Mouse (Mus musculus) embryonic facial prominence, embryonic 11.5 days (tissue): ENCODE results near the gene Gstp3. TPM values are rescaled to one million over a fixed set of nuclear protein-coding genes. Genes with fewer than 3 reads are reported as not detected.

ENCODE experiments used
- ATAC-seq: fragments of 200-750 bp; cut with Nextera tagmentation; replicated peaks from 2 replicates; pipeline ENCODE4 v1.8.0; 2017; ENCODE audit warnings: low read depth; ENCODE audit not compliant: insufficient number of reproducible peaks, low FRiP score, low TSS enrichment
- DNase-seq: peaks from one replicate; pipeline ENCODE4 v3.0.0-alpha.2; 2015; ENCODE audit warnings: low spot score
- H3K27ac ChIP-seq: fragments of 300-500 bp; sonication (generic); replicated peaks from 2 replicates; pipeline ENCODE4 v1.5.1; 2014; ENCODE audit warnings: mild to moderate bottlenecking, low read depth, low read length, control low read depth
- H3K27me3 ChIP-seq: fragments of 300-500 bp; sonication (generic); 2 replicates; pipeline ENCODE4 v1.6.1; 2014; ENCODE audit warnings: mild to moderate bottlenecking, low read length, moderate library complexity, mixed read lengths; ENCODE audit not compliant: control insufficient read depth, insufficient read depth
- H3K36me3 ChIP-seq: fragments of 300-500 bp; sonication (generic); replicated peaks from 2 replicates; pipeline ENCODE4 v1.6.1; 2014; ENCODE audit warnings: low read depth, mild to moderate bottlenecking, low read length, moderate library complexity, mixed read lengths; ENCODE audit not compliant: control insufficient read depth, insufficient read depth
- H3K4me1 ChIP-seq: fragments of 300-500 bp; sonication (generic); 2 replicates; pipeline ENCODE4 v1.6.1; 2014; ENCODE audit warnings: low read length, mixed read lengths; ENCODE audit not compliant: control insufficient read depth, insufficient read depth
- H3K4me2 ChIP-seq: fragments of 300-500 bp; sonication (generic); 2 replicates; pipeline ENCODE4 v1.6.1; 2014; ENCODE audit warnings: low read depth, mild to moderate bottlenecking, control low read depth, low read length, moderate library complexity
- H3K4me3 ChIP-seq: fragments of 300-500 bp; sonication (generic); 2 replicates; pipeline ENCODE4 v1.5.1; 2014; ENCODE audit warnings: low read depth, low read length, control low read depth
- H3K9ac ChIP-seq: fragments of 300-500 bp; sonication (generic); replicated peaks from 2 replicates; pipeline ENCODE4 v1.6.1; 2014; ENCODE audit warnings: mild to moderate bottlenecking, control low read depth, low read length
- H3K9me3 ChIP-seq: fragments of 300-500 bp; sonication (generic); replicated peaks from 2 replicates; pipeline ENCODE4 v1.6.1; 2016; ENCODE audit warnings: mild to moderate bottlenecking, low read length, inconsistent platforms, mixed read lengths; ENCODE audit not compliant: control insufficient read depth
- whole genome bisulfite sequencing: fragments of 180-500 bp; shearing (Covaris S2); extraction: QIAGEN DNeasy Blood & Tissue Kit; methylation state at CpG from one replicate; pipeline ENCODE4 v1.1.7; 2014; 5-methylcytosine and 5-hydroxymethylcytosine counted together
- polyA plus RNA-seq: library from polyadenylated mRNA; unstranded; fragments of >200 nt; fragmentation: Nextera tagmentation; extraction: Ambion mirVana; gene quantifications from 2 replicates; pipeline ENCODE4 v1.2.1, GENCODE M21; 2014

Gstp3 gene
- polyA plus RNA-seq, 1 experiment from 2014 or later, result not detected

DNA sequence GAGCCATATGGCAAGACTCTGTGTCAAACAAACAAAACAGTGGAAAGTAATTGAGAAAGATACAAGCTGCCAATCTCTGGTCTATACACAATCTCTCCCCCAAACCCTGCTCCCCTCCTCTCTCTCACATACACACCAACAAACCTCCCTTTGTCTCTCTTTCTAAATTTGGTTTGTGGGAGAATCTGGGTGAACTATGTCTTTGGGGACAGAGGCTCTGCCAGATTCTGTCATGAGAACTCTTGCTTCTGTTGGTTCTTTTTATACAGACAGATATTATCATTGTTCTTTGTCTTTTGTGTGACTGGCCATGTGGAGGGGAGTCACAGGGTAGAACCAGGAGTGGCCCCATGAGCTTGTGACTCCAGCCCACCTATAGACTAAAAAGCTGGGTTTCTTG is 31.8 kb downstream of the Gstp3 start:
- Histone ChIP-seq H3K4me1 (no peaks in the 10 kb centered on the region), H3K4me3 (no peak overlapping the region), H3K9me3 (no peaks in the 10 kb centered on the region), H3K27me3 (no peaks in the 10 kb centered on the region), H3K9ac (no peak overlapping the region), H3K36me3 (no peaks in the 10 kb centered on the region), H3K4me2 (no peak overlapping the region), H3K27ac (no peak overlapping the region)
- no peak for DNase-seq
- ATAC-seq, result no peak

GRCm38 (mm10) chr19:4023185-4023584 is 36.2 kb downstream of the Gstp3 start:
- no peak overlapping the region for H3K4me2 ChIP-seq
- H3K4me1 ChIP-seq, result no peaks in the 10 kb centered on the region
- DNase-seq (no peak), ATAC-seq (no peak)
- H3K9ac ChIP-seq, result no peak overlapping the region
- no peak overlapping the region for H3K27ac ChIP-seq
- no peak overlapping the region for H3K4me3 ChIP-seq
- WGBS, result 76% methylated on average over 7 of the region's 7 CpGs
- no peaks in the 10 kb centered on the region for H3K27me3 ChIP-seq
- H3K9me3 ChIP-seq, result no peaks in the 10 kb centered on the region
- H3K36me3 ChIP-seq, result no peaks in the 10 kb centered on the region

- WGBS, result 35% methylated on average over 18 of the region's 18 CpGs
- peak; percentile 78 for DNase-seq
These were observed 40.4 kb downstream of the Gstp3 start for GRCm38 (mm10) chr19:4018743-4019583.

DNA sequence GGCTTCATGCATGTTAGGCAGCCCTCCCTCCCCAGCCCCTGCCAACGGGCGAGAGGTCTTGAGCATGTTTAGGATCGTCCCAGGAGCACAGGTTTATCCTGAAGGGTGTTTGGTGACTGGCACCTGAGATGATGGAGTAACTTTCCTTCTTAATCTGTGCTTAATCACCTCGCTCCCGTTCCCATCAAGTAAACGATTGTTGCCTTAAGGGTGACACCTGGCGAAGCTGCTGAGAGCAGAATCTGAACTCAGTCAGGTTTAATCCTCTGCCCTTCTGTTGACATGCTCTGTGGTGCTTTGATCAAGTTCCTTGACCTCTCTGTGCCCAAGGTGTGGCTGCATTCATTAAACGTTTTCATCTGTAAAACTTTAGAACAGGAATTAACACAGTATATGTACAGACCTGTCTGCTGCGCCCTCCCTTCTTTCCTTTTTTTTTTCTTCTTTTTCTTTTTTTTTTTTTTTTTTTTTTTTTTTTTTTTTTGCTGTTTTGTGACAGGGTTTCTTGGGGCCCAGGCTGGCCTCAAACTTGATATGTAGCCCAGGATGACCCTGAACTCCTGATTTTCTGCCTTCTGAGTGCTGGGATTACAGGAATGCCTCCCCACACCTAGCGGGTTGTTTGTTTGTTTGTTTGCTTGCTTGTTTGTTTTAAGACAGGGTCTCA is 41.3 kb downstream of the Gstp3 start:
- no peak overlapping the region for H3K4me3 ChIP-seq
- WGBS, result 61% methylated on average over 10 of the region's 10 CpGs
- no peak for ATAC-seq
- no peak for DNase-seq
- H3K27ac ChIP-seq, result no peak overlapping the region
- no peaks in the 10 kb centered on the region for H3K9me3 ChIP-seq
- no peak overlapping the region for H3K4me2 ChIP-seq
- H3K9ac ChIP-seq, result no peak overlapping the region
- H3K4me1 ChIP-seq, result no peaks in the 10 kb centered on the region
- no peaks in the 10 kb centered on the region for H3K36me3 ChIP-seq
- H3K27me3 ChIP-seq, result no peaks in the 10 kb centered on the region

More at GRCm38 (mm10) chr19:4018743-4019583, 40.4 kb downstream of the Gstp3 start:
- H3K4me2 ChIP-seq, result no peak overlapping the region
- ATAC-seq, result 0 out of 2 replicates have a peak, but pooled peaks have one; percentile 56
- H3K9me3 ChIP-seq, result no peaks in the 10 kb centered on the region
- H3K36me3 ChIP-seq, result no peaks in the 10 kb centered on the region
- no peak overlapping the region for H3K9ac ChIP-seq
- no peaks in the 10 kb centered on the region for H3K27me3 ChIP-seq
- no peak overlapping the region for H3K27ac ChIP-seq
- H3K4me1 ChIP-seq, result no peaks in the 10 kb centered on the region
- H3K4me3 ChIP-seq, result no peak overlapping the region

DNA sequence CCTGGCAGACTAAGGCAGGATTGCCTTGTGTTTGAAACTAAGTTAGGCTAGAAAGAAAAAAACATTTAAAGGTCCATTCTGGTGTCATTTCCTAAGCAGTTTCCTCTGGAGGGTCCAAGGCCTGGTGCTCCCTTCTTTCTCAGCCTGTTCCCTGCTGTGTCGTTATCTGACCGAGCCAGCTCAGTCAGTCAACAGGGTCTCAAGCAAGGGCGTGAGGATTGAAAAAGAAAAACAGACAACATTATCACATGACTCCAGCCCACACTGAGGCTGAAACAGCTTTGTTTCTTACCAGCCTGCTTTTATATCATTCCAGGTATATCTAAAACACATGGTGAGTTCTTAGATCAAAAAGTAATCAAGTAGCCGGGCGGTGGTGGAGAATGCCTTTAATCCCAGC is 43.7 kb downstream of the Gstp3 start:
- H3K27me3 ChIP-seq, result no peaks in the 10 kb centered on the region
- H3K36me3 ChIP-seq, result no peaks in the 10 kb centered on the region
- no peak overlapping the region for H3K4me2 ChIP-seq
- H3K27ac ChIP-seq, result no peak overlapping the region
- H3K9ac ChIP-seq, result no peak overlapping the region
- no peaks in the 10 kb centered on the region for H3K9me3 ChIP-seq
- H3K4me3 ChIP-seq, result no peak overlapping the region
- H3K4me1 ChIP-seq, result no peaks in the 10 kb centered on the region; the same call in 1 of the 2 replicates
- DNase-seq (no peak), ATAC-seq (no peak)
- 48% methylated on average over 5 of the region's 5 CpGs for WGBS

DNA sequence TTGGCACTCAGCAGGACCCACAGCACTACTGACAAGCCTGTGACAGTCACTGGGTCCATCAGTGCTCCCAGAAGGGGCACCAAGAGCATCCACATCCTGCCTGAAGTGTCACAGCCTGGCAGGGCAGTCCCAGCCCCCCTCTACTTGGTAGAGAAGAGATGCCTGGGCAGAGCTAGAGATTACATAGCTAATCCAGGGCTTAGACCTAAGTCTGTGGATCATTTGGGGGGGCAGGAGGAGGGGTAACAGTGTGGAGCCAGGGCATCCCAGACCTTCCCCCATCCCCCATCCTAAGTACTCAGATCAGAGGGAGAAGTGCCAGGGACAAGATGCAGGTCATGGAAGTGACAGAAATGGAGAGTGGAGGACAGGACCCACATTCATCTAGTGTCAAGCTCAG is 44.6 kb downstream of the Gstp3 start:
- no peaks in the 10 kb centered on the region for H3K9me3 ChIP-seq
- no peaks in the 10 kb centered on the region; the same call in 1 of the 2 replicates for H3K4me1 ChIP-seq
- DNase-seq (no peak), ATAC-seq (no peak)
- H3K9ac ChIP-seq, result no peak overlapping the region
- H3K4me2 ChIP-seq, result no peak overlapping the region
- H3K27me3 ChIP-seq, result no peaks in the 10 kb centered on the region
- no peak overlapping the region for H3K4me3 ChIP-seq
- H3K27ac ChIP-seq, result no peak overlapping the region
- peaks cover under 1% of the 10 kb centered on the region for H3K36me3 ChIP-seq

- Histone ChIP-seq H3K27ac (no peak overlapping the region), H3K36me3 (peaks cover 3% of the 10 kb centered on the region), H3K9ac (peak overlapping the region; percentile 58), H3K27me3 (no peaks in the 10 kb centered on the region), H3K4me1 (no peaks in the 10 kb centered on the region; the same call in 1 of the 2 replicates), H3K4me3 (peak overlapping the region; percentile 76), H3K9me3 (no peaks in the 10 kb centered on the region), H3K4me2 (peak overlapping the region; percentile 43)
- WGBS, result 17% methylated on average over 9 of the region's 9 CpGs
- ATAC-seq (peak; percentile 30), DNase-seq (peak; percentile 6)
These were observed 46.3 kb downstream of the Gstp3 start for GRCm38 (mm10) chr19:4013066-4013465.

GRCm38 (mm10) chr19:4012432-4013022 is 46.8 kb downstream of the Gstp3 start, which contains the start of gene Ndufv1:
Gene Ndufv1 (minus strand): TSS chr19:4012806.
- Histone ChIP-seq H3K36me3 (peaks cover 3% of the 10 kb centered on the region), H3K4me2 (peak within 1 kb of the TSS; percentile 52), H3K4me1 (no peaks in the 10 kb centered on the region; the same call in 1 of the 2 replicates), H3K27ac (no peak within 1 kb of the TSS), H3K9me3 (no peaks in the 10 kb centered on the region), H3K27me3 (no peaks in the 10 kb centered on the region), H3K9ac (peak within 1 kb of the TSS; percentile 69), H3K4me3 (peak within 1 kb of the TSS; percentile 76)
- ATAC-seq (peak; percentile 98), DNase-seq (peak; percentile 100)
- WGBS, result under 1% methylated on average over 45 of the region's 45 CpGs
